Mouse (Mus musculus): ENCODE results near the gene Chst15. TPM values are rescaled to one million over a fixed set of nuclear protein-coding genes. Genes with fewer than 3 reads are reported as not detected.

Gene Chst15
- 10 to 100 TPM; 43.2 to 43.4 TPM for total RNA-seq (2021)

DNA sequence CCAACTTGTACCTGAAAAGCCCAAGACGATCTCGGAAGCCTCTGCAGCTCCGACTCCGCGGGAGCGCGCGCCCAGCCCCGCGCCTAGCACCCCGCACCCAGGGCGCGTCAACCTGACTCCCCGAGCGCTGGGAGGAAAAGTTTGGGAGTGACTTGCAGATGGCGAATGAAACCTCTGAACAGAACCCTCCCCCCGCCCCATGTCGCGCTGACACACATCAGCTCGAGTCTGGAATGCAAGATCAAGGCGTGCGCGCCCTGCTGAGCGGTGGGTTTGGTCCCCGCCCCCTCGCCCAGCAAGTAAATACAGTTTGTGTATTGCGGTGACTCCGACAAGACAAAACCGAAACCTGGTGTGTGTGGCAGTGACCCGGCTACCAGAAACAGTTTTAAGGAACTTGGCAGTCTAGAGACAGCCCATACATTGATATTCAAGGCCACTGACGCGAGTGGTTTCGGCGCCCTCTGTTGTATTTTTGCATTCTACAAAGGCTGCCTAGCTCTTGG, at the start of gene Chst15:
Gene Chst15 (minus strand): TSS at position 193 of the 506 bp plus-strand sequence.
- DNase-seq = peak; percentile 48

DNA sequence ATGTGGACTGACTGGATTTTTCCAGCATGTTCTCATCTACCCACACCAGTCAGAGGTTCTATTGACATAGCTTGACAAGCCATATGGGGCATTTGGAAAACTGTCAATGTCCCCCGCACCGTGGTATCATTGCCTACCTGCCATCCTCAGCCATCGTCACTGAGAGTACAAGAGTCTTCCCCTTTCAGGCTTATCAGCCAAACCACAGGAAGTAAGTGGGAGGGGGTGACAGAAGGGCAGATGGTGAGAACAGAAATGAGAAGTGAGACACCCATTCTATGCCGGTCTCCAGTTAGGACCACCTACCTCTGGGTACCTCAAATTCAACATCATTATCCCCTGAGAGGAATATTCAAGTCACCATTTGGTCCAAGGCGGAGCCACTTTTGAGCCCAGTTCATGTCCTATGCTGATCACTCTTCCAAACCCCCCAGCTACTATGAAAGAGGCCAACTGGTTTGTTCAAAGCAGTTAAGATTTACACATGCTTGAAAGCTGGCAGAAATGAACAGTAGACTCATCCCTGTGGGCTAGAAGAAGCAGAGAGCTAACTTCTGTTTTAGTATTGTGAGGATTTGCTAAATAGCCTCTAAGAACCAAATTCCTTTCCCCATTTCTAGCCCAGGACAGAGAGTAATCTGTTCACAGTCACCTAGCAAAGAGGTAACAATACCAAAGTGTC, 48.8 kb upstream of the Chst15 start:
- no peak for DNase-seq

DNA sequence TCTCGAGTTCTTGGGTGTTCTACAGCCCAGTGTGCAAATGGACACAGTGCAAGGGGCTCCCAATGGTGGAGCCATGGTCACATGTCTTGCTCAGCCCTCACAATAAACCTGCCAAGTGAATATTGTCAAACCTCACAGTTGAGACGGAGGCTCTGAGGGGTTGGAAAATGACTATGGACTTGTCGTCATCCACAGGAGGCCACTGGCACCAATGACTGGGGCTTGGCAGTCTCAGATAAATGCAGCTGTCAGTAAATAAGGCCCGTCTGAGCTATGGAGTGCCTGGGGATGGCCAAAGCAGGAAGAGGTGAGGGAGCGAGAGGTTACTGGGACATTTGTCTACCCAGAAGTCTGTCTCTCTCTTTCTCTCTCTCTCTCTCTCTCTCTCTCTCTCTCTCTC, 48.1 kb upstream of the Chst15 start:
- no peak for DNase-seq

DNA sequence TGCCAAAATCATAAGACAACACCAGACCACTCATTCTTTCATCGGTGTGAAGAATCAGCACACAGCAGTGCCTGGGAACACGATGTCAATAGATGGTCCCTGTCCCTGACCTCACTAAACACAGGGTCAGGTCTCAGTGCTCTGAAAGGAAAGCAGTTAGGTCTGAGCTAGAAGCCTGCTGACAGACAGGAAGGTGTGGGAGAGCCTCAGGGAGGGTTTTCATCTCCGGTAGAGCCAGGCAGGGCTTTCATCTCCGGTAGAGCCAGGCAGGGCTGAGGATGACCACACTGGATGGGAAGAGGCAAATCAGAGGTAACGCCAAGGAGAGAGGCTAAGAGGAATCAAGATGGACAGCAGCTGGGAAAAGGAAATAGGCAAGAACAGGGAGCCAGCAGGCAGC, 47.5 kb upstream of the Chst15 start:
- no peak for DNase-seq

DNA sequence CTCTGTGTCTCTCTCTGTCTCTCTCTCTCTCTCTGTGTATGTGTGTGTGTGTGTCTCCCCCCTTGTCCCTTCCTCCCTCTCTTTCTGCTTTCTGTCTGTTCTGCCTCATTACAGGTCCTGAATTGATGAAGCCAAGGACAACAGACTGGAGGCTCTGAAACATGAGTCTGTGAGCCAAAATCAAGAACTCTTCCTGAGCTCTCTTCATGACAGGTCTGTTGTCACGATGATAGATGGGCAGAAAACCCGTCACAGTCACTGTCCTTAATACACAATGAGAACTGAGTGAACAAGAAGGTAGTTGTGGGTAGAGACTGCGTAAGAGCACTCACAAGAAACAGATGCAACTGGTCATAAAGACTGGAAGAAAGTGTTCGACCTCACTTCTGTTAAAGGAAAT, 43.3 kb upstream of the Chst15 start:
- DNase-seq = no peak

DNA sequence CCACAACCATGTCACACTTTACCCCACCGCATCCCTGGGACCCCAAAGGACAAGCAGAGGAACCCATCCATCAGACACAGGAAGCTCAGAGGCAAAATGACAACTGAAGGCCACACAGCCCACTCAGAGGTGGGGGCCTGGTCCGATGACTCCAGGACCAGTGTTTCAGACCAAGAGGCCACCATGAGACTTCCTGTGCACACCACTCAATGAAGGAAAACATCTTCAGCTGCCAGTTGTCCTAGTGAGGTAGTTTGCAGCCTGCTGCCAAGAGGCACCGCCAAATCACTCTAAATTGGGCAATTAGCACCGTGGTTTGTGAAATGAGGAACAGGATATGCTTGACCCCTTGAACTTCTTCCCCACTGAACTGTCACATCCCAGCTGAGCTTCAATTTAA, 41.7 kb upstream of the Chst15 start:
- no peak for DNase-seq

DNA sequence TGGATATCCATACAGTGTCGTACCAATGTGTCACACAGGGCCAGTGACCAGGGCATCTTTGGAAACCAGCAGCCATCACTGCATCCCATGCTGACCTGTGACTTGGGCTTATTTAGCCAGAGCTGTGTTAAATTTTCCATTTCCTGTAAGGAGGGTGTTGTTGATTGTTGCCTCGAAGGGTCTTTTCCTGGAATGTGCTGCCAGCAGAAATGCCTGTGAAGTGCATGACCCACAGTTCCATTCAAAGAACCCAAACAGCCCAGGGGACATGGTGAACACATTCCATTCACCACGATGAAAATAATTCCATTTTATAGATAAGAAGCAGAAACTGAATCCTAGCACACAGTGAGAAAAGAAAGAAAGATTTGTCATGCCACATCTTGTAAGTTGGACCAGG, 41.2 kb upstream of the Chst15 start:
- DNase-seq = no peak

DNA sequence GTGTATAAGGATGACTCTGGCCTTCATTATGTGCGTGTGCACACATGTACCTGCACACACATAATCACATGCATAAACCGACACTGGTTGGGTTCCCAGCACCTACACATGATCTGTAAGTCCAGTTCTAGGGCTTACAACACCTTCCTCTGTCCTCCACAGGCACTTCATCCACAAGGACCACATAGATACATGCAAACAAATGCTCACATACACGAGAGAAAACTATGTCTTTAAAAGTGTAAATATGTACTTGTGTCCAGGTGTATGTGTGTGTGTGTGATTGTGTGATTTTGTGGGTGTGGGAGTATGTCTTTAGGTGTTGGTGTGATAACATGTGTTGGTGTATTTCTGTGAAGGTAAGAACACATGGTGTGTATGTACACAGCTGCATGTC, 40.8 kb upstream of the Chst15 start:
- no peak for DNase-seq

DNA sequence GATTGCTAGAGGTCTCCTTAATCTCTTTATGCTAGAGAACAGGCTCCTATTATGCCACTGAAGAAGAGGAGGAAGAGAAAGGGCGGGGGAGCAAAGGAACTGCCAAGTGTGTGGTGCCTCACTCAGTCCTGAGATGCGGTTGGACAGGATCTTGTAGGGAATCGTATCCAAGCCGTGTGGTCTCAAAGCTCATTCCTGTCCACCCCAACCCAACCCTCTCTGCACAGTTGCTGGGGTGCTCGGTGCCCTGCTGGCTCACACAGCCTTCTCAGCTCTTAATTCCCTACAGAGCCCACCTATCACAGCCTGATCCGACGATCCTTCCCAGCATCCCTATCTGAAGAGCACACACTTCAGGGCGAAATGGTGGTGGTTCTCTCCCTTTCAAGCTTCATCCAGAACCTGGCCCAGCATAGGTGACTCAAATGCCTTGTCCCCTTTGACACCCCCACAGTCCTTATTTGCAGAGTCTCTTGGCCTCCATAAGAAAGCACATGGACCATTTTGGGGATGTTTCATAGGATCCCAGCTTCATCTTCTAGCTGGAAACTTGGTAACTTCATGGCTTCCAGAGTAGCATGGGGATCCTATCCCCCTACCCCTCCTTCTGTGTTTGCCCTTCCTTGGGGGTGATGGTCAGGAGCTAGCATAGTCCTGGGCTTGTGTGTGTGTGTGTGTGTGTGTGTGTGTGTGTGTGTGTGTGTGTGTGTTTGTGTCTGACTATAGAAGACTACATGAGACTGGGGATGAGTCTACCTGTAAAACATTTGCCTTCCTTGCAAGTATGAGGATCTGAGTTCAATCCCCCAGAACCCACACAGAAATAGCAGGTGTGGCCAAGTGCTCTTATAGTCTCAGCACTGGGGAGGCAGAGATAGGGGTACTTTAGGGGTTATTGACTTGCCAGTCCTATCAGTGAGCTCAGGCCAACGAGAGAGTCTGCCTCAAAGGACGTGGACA, 40.1 kb upstream of the Chst15 start:
- DNase-seq = no peak

DNA sequence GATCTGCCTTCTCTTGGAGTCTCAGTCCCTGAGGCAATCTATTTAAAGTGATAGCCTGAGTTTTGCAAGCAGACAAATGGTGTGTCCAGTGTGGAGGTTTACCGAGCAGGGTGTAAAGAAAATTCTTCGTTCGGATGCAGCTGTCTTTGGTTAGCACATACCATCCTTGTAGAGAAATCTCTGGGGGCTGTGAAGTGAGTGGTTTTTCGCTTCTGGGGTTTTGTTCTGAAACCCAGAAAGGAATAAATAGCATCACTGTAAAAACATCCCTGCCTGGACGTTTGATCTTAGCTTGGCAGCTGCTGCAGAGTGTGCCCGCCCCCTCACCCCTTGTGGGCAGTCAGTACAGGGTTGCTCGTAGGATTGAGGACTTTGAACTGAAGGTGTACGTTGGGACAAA, 39.2 kb upstream of the Chst15 start:
- no peak for DNase-seq

DNA sequence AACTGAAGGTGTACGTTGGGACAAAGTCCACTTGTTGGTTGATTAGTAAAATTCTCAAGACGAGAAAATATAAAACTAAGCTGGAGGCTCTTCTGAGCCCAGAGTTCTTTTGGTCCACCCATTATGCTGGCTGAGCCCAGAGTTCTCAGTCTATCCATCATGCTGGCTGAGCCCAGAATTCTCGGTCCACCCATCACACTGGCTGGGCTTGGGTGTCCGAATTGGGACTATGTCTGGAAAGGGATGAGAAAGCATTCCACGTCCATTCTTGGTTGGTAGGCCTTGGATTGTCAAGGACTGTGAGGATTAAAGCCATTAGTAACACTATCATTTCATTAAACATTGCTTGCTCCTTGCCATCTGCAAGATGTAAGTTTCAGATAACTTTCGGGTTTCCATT, 38.7 kb upstream of the Chst15 start:
- no peak for DNase-seq

DNA sequence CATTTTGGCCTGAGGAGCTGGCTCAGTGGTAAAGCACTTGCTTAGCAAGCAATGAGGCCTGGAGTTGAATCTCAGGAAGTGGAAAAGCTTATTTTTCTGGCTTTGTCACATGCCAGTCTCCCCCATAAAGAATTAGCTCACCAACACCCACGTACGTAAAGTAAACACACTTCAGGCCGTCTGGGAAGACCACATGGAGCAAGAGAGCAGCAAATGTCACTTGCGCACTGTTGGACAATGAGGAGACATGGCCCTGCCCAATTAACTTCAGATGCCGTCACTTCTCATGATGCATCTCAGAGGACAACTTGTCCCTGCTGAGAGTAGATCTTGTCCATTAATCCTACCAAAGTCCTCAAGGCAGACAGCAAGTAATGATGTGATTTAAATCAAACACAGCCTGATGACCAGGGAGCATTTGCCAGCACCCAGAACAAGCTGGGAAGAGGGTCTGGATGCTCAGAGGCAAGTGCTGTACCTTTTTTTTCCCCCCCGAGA, 32.1 kb upstream of the Chst15 start:
- no peak for DNase-seq

DNA sequence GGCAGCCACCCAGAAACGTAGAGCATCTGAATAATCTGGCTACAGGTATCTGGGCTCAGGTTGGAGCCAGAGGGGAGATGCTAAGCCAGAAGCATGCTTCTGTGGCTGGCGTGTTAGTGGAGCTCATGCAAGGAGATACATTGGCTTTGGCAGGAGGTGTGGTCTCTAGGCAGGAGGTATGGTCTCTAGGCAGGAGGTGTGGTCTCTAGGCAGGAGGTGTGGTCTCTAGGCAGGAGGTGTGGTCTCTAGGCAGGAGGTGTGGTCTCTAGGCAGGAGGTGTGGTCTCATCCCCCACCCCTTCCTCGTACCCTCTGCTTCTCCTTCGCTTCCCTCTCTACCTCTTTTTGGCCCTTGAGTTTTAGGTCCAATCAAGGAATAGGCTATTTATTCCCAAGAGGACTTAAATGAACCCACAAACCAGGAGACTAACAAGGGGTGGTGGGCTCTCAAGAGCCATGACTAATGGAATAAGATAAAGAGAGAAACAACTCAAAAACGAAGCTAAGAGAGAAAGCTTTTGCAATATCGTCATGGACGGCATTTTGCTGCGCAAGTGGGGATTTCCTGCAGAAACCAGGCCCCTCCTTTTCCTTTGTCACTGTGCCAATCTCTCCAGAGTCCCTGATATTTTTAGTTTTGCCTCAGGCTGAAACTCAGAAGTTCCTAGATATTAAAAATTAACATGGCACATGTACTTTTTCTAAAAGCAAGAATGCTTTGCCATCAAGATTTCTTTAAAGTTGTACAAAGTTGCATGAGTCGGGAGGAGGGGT, 30.4 kb upstream of the Chst15 start:
- DNase-seq = no peak

DNA sequence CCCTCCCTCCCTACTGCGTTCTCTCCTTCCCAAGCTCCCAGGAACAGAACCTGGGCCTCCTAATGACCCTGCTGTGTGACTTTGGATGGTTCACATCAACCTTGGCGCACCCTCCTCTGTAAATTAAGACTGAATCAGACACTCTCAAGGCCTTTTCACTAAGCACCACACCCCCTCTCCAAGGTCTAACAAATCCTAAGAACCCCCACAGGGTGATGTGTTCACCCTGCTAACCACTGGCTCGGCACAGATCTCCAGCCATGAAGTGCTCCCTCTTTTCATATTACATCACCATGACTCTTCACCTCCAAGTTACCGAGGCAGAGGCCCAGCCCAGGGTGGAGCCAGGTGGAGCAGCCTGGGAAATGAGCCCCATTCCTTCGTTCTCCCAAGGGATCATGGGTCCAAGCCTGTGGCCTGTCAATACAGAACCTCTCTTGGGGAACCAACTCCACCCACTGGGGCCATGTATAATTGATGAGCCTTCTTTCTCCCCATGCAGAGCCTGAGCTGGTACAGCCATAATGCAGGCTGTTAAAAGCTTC, 28.6 kb upstream of the Chst15 start:
- DNase-seq = no peak

DNA sequence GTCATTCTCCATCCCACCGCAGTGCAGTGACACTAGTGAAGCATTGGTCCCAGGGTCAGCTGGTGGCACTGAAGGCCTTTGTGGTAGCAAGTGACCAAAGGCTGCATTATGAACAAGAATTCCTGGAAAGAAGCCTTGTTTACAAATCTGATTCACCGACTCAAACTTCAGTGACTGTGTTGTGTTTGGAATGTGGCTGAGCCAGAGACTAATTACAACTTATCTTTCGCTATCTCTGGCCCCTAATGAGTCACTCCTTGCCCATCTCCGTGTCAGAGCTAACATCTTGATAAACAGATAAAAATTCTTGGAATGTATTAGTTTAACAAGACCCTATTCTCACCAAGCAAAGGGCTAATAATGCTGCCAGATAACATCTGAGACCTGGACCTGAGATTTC, 27.6 kb upstream of the Chst15 start:
- no peak for DNase-seq

DNA sequence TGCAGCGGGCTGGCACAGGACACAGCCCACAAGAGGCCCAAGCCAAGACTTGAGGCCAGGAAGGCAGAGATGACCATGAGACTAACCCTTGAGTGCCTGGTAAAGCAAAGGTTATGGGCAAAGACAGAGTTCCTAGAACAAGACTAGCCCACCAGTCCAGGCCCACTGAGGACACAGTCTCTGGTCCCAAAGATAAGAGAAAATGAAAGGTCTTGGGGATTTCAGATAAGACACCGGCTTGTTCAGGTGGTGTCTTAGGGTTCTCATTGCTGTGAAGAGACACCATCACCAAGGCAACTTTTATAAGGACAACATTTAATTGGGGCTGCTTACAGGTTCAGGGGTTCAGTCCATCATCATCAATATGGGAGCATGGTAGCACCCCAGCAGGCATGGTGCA, 26.9 kb upstream of the Chst15 start:
- DNase-seq = no peak

DNA sequence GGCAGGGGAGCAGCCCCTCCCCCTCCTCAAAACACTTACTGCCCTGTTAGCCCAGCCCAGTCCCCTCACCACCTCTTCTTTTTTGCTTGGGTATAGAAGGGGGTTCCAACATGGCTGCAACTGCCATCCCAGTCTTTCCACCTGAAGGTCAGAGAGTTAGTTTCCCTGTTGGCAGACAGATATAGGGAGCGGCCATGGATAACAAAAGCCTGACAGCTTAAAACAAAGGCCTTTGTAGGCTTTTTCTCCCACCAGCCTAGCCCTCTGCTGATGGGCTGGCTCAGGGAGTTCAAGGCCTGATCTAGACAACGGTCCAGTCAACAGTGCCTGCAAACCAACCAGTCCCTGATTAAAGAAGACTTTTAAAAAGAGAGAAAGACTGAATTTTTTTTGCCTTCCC, 26.1 kb upstream of the Chst15 start:
- DNase-seq = no peak

DNA sequence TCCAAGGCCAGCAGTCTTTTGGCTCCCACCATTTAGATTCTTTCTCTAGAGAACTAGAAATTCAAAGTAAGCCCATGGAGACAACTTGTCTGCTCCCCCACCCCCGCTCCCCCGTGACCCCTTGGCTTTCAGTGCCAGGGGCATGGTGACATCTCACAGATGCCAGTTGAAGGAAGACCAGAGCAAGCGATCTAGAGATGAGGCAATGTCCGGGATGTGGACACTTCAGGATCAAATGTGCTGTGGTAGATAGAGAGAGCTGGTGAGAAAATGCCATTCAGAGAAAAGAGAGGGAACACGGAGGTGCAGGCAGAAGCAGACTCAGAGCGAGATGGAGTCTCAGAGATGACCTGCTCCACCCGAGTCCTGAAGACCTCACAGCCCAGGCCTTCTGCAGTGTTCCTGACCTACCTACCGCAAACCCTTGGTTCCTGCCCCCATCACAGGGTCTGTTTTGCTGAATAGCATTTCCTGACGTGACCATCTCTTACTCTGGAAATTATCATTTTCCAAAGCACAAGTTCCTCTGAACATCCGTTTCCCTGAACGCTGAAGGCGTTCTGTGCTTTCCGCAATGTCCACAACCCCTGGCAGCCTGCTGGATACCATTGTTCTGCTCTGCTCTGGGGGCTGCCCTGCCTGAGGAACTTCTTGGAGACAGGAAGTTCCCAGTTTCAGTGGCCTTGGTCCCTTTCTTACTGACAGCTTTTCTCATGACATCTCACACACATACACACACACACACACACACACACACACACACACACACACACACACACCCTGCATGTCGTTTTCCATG, 22.2 kb upstream of the Chst15 start:
- no peak for DNase-seq

DNA sequence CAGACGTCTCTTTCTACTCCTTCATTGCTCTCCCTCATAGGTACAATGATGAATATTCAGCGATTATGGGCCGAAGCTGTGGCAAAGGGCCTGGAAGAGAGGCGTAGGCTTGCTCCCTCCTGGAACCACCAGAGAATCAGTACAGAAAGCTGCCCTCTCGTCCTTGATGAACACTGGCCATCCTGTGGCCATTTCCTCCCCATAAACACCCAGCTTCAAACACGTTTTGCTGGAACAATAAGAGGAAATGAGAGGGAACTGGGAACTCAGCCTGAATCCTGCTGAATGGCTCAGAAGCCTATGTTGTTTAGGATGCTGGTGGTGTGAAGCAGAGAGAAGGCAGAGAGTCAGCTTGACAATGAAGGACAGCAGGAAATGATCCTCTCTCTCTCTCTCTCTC, 21.3 kb upstream of the Chst15 start:
- no peak for DNase-seq

DNA sequence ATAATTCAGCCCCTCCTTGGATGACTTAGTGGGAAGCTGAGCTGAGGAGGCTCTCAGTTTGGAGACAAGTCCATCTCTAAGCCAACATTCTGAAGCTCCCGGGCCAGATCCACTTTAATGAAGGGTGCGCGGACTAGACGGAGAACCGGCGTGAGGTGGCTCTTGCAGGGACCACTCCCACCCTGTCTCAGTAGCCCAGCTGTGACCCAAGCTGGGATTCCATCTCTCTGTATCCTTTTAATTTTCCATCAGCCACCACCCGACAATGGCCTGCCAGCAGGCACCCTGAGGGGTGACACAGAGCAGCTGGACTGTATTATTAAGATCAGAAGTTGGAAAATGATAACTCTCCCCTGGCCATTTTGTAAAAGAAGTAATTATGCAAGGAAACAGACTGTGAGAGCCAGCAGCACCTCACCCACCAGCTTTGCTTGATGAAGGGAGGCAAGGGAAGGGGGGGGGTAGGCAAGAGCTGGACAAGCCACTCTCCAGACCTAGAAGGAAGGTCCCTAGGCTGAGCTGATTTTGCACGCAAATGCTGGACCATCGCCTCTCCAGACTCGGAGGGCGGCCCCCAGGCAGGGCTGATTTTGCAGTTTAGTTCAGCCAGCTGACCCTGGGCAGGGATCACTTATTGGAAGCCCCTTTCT, 20.4 kb upstream of the Chst15 start:
- no peak for DNase-seq

DNA sequence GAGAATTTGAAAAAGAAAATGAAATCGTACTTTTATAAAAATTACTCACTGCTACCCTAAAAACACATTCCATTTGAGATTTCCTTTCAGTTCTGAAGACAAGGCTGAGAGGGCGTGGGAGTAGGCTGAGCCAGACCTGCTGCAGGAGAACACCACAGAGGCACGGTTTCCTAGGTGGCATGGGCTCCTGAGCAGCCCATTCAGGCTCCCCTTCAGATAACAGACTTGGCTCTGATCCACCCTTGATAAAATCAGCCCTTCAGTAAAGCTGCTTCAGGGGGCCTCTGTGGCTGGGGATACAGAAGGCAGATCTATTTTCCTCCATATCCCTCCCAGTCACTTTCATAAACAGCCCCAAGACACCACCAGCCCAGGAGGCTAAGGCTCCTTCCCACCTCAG, 19.8 kb upstream of the Chst15 start:
- DNase-seq = no peak
